Mouse (Mus musculus) right cerebral cortex, postnatal 36 days (tissue): ENCODE data around the gene Mast3.
"Not testable (repeated sequence)": the region's sequence is repeated elsewhere in the genome, so short reads cannot be mapped to it uniquely, and the experiment has no call there.

Experiments
- DNase-seq, 2 experiments: peaks; one replicate each; pipeline ENCODE4 v3.0.0; 2022; ENCODE audit warnings: low spot score in 2 of 2, mixed read lengths in 1 of 2

The Mast3 gene

DNA sequence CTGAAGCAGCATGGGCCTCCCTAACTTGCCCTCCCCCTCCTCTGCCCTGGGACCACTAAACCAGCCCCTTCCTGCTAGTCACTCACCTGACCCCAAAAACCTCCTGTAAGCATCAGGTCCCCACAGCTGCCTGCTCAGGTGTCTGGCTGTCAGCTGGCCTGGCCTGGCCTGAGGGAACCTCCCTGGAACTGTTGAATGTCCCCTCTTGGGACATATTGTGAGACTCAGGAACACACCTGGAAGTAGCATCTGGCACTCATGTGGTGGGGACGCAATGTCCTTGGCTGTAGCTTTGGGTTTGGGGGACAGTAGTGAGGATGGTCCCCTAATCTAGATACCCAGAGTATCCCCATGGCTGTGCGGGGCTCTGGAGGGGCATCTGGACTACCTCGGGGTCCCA lies 29.2 kb upstream of the Mast3 start:
- DNase-seq, result no peak

DNA sequence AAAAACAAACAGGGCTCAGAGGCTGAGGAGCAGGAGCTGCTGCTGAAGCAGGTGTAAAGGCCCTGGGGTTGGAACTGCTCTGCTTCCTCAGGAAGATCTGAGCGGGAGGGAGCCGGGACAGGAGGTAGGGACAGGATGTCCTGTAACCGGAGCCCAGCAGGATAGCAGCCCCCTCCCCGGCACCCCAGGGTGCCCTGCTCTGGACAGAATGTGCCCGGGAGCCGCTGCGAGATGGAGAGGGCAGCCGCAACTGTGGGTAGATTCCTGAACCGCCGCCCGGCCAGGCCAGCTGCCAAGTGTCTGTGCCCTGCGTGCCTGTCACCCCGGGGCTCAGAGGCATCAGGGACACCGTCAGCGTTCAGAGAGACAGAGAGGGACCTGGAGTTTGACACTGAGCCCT lies 28.7 kb upstream of the Mast3 start:
- no peak for DNase-seq

DNA sequence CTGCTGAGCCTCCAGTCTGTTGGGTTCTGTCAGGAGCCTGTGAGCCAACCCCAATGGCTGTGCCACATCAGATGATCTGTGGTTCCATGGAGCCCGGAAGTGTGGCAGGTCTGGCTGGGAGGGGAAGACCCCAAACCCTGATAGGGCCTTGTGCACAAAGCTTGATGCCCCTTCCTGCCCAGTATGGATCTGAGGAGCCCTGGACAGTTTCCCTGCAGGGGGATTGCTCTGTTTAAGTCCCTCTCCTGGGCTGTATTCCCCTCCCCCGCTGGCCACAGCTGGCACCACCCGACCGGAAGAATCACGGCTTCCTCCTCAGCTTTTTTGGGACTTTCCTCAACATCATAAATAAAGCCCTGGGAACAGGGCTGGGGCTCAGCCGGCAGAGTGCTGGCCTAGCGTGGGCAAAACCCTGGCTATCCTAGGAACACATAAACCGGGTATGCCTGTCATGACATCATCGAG lies 28.2 kb upstream of the Mast3 start:
- no peak for DNase-seq

DNA sequence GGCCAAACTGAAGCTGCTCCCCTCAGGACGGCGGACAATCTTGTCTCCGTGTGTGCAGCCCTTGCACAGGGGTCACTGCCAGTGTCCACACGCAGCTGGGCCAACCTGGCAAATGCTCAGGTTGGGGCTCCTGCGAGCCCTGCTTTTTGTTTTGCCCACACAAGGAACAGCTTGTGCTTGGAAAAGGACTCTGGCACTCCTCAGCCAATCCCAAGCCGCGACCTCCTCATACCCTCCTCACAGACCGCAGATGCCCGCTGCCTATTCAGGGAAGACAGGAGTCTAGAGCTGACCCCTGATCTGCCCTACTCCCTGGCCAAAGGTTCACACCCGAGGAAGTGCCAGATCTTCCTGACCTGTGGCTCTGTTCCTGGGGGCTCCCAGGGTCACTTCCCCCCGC lies 27.5 kb upstream of the Mast3 start:
- no peak for DNase-seq

DNA sequence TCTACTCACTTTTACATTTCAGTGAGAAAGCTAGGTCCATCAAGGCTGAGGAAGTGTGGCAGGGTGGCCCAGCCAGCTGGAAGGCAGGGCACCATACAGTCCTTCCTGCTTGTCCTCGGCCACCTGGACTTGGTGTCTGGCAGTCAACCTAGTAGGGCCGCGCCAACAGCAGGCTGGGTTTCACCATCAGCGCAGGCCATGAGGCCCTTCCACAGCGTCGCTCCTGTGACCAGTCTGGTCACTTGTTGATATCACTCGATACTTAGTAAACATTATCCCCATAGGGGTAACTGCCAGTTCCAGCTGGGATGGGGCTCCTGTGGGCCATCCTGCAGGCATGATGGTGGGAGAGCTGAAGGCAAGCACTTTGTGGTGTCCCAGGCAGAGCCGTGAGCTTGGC lies 26.7 kb upstream of the Mast3 start:
- no peak for DNase-seq

DNA sequence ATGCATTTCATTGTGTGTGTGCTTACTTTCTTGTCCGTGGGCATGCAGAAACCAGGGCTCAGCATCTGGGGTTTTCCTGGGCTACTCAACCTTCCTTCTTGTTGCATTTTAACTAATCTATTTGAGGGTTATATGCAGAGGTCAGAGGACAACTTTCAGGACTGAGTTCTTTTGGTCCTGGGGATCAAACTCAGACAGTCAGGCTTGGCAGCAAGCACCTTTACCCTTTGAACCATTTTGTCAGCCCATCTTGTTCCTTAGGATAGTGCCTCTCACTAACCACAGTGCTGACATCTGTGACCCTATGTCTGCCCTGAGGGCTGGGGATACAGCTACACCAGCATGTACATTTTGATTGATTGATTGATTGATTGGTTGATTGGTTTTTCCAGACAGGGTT lies 22.9 kb upstream of the Mast3 start:
- DNase-seq, result no peak

DNA sequence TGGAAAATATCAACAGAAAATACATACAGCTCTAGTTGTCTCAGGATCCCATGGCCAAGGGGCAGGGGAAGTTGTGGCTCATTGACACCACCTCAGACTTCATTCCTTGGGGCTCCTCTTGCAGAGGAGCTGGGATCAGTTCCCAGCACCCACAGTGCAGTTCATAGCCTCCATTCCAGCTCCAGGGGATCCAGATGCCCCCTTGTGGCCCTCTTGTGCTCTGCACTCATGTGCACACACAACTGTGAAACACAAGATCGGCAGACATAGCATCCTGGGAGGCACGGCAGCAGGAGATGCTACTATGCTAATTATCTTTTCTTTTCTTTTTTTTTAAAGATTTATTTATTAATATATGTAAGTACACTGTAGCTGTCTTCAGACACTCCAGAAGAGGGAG lies 22.2 kb upstream of the Mast3 start:
- no peak for DNase-seq

DNA sequence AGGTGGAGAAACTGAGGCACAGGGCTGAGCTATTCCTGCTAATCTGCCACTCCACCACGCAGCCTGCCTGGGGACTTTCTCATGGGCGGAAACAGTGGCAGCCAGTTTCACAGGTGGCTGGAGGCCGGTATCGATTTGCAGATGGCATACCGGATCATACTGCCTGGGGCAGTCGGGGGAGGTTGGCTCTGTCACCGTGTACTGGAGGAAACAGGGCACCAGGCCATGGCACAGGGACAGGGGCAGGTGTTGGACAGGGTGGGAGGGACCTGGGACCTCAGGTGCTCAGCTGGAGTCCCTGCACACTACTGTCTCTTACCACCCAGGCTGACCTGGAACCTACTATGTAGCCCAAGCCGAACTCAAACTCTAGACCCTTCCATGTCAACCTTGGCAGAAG lies 21.0 kb upstream of the Mast3 start:
- DNase-seq, result no peak

DNA sequence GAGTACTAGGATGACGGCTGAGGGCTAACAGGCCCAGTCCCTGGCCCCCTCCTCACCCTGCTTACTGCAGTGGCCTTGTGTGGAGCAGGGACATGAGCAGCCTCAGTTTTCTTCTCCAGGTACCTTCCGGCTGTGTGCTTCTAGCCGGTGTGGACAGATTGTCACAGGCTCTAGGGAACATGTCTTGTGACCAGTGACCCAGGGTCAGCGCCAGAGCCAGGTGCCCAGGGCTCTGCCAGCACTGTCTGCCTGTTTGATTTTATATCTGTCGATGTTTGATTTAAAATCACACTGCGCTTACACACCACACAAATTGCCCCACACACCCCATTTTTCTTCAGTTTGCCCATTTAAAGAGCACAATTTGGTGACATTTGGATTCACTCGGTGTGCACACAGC lies 18.9 kb upstream of the Mast3 start:
- no peak for DNase-seq

DNA sequence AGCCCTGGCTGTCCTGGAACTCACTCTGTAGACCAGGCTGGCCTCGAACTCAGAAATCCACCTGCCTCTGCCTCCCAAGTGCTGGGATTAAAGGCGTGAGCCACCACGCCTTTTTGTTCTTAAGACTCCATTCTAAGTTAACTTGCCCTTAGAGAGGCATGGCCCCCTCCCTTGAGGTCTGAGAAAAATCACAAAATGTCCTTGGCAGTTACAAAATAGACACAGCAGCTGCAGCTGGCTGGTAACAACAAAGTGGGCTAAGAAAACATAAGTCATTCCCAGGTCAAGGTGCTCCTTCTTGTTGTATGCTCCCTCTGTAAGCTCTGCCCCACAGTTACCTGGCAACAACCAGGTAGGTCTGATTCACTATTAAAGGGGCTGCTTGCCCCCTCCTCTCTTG lies 17.7 kb upstream of the Mast3 start:
- DNase-seq, result not testable (repeated sequence)

DNA sequence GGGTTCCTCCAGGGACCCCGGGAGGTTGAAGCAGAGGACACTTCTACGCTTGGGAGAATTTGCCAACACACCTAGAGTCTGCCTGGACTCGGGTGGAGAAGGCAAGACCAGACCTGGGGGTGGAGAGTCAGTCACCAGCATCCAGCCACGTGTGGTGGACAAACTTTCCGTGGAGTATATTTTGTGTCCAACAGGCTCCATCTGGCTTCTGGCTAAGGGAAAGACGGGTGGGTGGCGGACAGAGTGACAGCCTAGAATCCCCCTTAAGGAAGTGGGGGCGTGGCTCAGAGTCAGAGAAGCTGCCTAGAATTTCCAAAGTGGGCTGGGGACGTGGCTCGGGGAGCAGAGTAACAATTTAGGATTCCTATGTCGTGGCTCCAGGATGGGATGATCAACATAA lies 17.1 kb upstream of the Mast3 start:
- DNase-seq, result no peak

DNA sequence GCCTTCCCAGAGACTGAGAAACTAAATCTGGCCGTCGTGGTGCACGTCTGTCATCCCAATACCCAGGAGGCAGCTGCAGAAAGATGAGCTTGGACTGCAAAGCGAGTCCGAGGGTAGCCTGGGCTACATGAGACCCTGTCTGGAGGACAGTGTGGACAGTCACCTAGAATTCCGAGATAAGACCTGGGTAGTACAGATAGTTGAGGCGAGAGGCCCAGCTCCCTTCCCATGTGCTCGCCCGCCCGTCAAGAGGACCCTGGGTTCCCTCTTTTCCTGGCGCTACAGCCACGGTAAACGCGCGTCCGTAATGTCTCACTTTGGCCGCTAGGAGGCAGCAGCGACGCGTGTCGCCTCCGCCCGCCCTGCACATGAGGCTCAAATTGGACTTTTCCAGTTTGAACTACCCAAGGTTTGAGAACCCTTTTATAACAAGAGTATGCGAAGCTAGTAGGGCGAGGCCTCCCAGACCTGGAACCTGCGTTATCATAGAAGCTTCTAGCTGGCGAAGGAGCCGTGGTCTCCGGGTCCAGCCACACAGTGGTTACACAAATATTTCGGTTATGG lies 16.6 kb upstream of the Mast3 start:
- no peak for DNase-seq

DNA sequence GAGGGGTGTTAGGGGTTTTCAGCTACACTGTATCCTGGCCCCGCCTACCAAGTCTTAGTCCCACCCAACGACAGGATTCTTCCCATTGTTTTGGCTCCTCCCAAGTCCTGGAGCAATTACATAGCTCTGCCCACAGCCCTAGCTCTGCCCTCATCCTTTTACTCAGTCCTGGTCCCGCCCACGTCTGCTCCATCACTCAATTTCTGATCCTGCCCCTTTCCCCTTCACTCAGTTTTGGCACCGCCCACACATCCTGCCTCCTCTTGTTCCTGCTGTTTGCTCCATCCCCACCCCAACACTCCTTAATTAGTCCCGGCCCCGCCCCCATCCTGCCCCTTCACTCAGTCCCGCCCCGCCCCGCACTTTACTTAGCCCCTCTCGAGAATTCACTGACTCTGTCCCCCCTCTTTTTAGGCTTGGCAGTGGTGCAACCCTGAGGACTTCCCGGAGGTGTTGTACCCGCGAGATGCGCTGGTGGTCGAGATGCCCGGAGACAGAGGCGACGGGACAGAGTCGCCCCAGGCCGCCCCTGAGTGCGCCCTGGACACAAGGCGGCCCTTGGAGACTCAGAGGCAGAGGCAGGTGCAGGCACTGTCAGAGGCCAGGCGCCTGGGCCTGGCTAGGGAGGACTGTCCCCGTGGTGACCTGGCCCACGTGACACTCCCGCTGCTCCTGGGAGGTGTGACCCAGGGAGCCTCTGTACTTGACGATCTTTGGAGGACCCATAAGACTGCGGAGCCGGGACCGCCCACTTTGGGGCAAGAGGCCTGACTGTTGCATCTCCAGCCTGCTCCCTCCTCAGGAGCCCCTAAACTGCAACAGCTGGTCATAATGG lies 15.5 kb upstream of the Mast3 start:
- no peak for DNase-seq

DNA sequence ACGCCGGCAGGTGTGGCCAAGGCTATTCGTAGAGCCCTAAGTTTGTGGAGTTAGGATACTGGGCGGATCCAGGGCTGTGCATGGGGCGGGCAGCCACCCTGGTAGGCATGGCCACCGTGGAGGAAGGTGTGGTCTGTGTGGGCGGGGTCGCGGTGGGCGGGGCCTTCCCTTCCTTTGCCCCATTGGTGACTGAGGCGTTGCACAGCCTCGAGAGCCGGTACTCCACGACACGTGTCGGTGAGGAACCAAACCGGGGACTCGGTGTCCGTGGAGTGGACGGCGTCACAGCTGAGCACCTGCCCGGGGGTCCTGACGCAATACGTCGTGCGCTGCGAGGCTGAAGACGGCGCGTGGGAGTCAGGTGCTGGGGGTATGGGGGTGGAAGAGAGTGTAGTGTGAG lies 11.8 kb upstream of the Mast3 start:
- DNase-seq, result no peak

DNA sequence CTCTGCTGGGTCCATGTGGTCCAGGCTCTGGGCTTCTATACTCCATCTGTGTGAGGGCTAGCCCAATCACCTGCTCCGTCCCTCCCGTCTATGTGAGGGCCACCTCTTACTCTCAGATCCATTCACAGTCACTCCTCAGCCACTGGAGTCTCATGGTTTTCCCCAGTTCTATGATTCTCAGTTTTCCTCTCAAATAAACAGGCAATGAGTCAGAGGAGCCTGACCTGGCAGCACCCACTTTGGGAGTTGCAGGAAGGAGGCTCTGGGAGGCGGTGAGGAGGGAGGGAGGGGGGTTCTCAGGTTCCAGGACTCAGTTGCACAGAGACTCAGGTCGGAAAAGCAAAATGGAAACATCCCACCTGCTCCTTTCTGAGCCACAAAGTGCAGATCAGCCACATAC lies 8.0 kb upstream of the Mast3 start:
- no peak for DNase-seq

DNA sequence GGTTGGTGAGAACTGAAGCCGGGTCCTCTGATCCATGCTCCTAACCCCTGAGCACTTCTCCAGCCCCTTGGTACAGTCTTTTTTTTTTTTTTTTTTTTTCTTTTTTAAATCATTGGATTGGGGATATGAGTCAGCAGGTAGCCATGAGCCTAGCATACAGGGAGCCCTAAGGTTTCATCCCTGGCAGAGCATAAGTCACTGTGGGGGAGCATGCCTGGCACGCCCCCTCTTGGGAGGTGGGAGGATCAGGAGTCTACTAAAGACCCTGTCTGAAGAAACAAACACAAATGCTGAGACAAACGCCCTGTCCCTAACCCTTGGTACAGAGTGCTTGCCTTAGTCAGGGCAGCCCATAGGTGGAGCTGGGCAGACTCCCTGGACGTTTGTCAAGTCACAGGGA lies 7.2 kb upstream of the Mast3 start:
- no peak for DNase-seq

DNA sequence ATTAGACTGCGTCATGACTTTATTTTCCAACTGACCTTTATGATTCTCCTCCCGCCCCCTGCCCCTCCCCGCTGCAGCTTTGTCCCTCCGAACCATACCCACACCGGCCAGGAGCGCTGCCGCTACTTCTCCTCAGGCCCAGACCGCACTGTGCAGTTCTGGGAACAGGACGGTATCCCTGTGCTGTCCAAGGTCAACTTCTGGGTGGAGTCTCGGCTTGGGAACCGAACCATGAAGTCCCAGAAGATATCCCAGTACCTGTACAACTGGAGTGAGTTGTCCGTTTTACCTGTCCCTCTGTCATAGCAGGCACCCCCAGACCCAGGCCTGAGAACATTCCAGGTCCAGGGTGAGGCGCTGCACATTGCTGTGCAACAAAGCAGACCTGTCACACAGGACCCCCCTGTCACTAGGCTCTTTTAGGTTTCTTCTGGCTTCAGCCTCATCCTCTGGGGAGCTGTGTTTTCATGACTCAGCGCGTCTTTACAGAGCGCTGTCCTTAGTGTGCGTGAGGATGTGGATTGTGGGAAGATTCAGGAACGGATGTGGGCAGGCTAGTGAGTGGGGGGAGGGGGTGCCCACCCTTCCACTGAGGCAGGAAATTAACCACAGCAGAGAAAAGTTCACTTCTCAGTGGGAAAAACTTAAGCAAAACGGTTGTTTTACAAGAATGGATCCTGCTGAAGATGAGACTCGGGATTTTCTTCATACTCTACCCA lies 6.3 kb upstream of the Mast3 start:
- DNase-seq, result no peak

DNA sequence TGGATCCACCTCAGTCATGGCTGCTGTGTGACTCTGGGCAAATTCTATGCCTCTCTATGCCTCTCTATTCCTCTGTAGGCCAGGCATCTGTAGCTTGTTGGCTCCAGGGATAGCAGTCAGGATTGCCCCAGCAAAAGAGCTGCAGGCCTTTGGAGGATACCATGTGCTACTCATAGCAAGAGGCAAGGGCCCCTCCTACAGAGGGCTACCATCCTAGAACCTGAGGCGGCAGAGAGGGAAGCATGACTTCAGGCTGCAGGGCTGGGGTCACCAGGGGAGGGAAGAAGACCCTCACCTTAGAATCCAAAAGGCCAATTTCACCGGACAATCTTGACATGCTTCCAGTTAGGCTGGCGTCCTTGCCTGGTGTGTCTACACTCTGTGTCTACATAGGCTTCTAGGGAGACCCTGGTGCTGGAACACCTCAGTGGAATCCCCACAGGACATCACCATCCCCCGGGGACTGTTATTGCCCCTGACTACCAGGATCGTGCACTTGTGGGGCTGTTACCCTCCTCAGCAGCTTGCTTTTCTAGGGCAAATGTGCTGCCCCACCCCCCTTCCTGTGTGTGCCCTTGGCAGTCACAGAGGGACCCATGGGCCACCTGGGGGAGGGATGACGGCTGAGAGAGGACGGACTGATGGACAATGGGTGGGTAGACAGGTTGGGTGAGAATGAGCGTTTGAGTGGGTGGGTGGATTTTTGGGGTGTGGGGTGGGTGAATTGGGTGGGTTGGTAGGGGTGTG lies 4.3 kb upstream of the Mast3 start:
- DNase-seq, result no peak

DNA sequence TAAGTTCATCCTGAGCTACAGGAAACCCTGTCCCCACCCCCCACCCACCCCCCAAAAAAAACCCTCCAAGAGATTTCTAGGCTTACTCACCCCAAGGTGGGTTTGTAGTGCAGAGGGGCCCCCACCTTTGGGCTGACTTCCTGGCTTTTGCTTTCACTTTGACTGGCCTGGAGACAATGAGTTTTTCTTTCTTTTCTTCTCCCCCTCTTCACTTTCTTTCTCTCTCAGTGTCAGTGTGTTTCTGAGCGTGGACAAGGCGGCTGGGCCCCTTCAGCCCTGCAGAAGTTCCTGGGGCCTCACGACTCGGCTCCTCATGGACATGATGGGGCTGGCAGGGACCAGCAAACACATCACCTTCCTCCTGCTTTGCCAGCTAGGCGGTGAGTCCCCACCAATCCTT lies 3.4 kb upstream of the Mast3 start, which contains the start of gene Il12rb1:
Gene Il12rb1 (plus strand): TSS at position 211 of the 400 bp plus-strand sequence.
- no peak for DNase-seq

DNA sequence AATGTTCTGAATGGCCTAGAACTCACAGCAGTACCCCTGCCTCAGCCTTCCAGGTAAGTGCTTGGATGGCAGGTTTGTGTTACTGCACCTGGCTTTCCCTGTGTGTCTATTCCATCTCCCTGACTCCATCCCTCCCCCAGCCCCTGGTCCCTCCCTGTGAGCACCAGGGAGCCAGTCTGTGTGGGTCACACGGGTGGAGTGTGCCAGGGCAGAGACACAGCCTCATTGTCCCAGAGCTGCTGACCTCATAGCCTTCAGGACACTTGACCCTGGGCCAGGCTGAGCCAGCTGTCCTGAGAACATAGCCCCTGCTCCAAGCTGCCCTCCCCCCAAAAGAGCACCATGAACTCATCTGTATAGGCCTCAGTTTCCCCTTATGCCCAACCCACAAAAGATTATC lies 2.5 kb upstream of the Mast3 start:
- DNase-seq, result no peak

DNA sequence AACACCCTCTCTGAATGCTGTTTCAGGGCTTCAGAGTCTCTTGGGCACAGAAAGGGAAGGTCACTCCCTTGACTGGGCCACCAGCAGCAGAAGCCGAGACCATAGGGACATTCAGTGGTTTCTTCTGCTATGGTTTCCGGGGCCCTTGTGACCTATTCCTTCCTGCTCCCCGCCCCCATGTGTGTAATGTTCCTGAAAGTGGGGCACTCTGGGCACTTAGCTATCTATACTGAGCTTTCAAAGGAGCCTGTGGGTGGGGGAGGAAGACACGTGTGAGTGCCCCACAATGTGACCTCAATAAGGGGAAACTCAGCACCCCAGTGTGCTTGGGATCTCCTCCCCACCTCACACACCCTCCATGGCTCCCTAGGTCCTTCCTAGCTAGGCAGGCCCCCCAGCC lies 1.7 kb upstream of the Mast3 start:
- DNase-seq, result no peak
